Mouse (Mus musculus) G1E (cell line): ENCODE measurements at regions not wholly inside any gene's neighbourhood (a gene's known extent, or its start where the extent isn't known, plus 50 kb on each side); places are given as distances from the start of the nearest gene placed in this dataset.

Experiments used
- ATAC-seq: 2 replicates; pipeline ENCODE4 v1.8.0; 2016; ENCODE audit warnings: mild to moderate bottlenecking; ENCODE audit not compliant: insufficient number of reproducible peaks, poor library complexity, low FRiP score, severe bottlenecking; ENCODE audit errors: extremely low read depth
- DNase-seq: peaks from one replicate; pipeline ENCODE4 v3.0.0; 2012; ENCODE audit warnings: low spot score
- H3K27me3 ChIP-seq: 2 replicates; pipeline ENCODE4 v1.6.1; 2012; ENCODE audit warnings: mild to moderate bottlenecking, low read length, inconsistent platforms; ENCODE audit not compliant: insufficient read depth
- H3K36me3 ChIP-seq: replicated peaks from 2 replicates; pipeline ENCODE3; 2012; ENCODE audit warnings: mild to moderate bottlenecking, inconsistent platforms
- H3K4me1 ChIP-seq: 2 replicates; pipeline ENCODE4 v1.6.1; 2012; ENCODE audit warnings: low read depth, low read length, inconsistent platforms, mixed read lengths; ENCODE audit not compliant: insufficient read depth
- H3K4me3 ChIP-seq: 2 replicates; pipeline ENCODE4 v1.5.1; 2012; ENCODE audit warnings: low read depth, mild to moderate bottlenecking, inconsistent platforms, low read length, moderate library complexity, mixed read lengths
- H3K9me3 ChIP-seq: replicated peaks from 2 replicates; pipeline ENCODE4 v1.6.1; 2012; ENCODE audit warnings: inconsistent platforms
- CTCF ChIP-seq: IDR thresholded peaks from 2 replicates; pipeline ENCODE4 v1.5.1; 2012; ENCODE audit warnings: low read depth, low read length, inconsistent platforms, mixed read lengths
- GATA1 ChIP-seq: IDR thresholded peaks from 2 replicates; pipeline ENCODE4 v1.6.1; 2012; ENCODE audit warnings: borderline replicate concordance, low read length, inconsistent platforms, mixed read lengths
- GATA2 ChIP-seq: IDR thresholded peaks from 2 replicates; pipeline ENCODE4 v1.6.1; 2012; ENCODE audit warnings: low read depth, low read length, inconsistent platforms, borderline replicate concordance
- POLR2AphosphoS5 ChIP-seq: IDR thresholded peaks from 2 replicates; pipeline ENCODE4 v1.6.1; 2012; ENCODE audit warnings: low read depth, low read length, inconsistent platforms; ENCODE audit not compliant: insufficient replicate concordance
- TAL1 ChIP-seq: conservative IDR thresholded peaks from 2 replicates; pipeline ENCODE4 v1.6.1; 2012; ENCODE audit warnings: low read depth, low read length, inconsistent platforms, mixed read lengths

GRCm38 (mm10) chr13:103683169-103683568 is 91.2 kb downstream of the Srek1 start:
- H3K9me3 ChIP-seq, result no peaks in the 10 kb centered on the region
- no peak for ATAC-seq
- no peaks in the 10 kb centered on the region for H3K36me3 ChIP-seq
- no peak overlapping the region for H3K4me3 ChIP-seq
- no peaks in the 10 kb centered on the region for H3K4me1 ChIP-seq
- peaks cover 14% of the 10 kb centered on the region for H3K27me3 ChIP-seq
- TF ChIP-seq CTCF (no peak), GATA1 (no peak), GATA2 (no peak), TAL1 (no peak), POLR2AphosphoS5 (no peak)
- no peak for DNase-seq

GRCm38 (mm10) chr13:103680740-103681139 is 93.7 kb downstream of the Srek1 start:
- no peaks in the 10 kb centered on the region for H3K36me3 ChIP-seq
- ATAC-seq, result no peak
- H3K4me1 ChIP-seq, result no peaks in the 10 kb centered on the region
- no peak overlapping the region for H3K4me3 ChIP-seq
- no peak for DNase-seq
- no peaks in the 10 kb centered on the region for H3K9me3 ChIP-seq
- TF ChIP-seq GATA1, result no peak
- no peak for TF ChIP-seq POLR2AphosphoS5
- no peak for TF ChIP-seq TAL1
- TF ChIP-seq CTCF, result no peak
- no peak for TF ChIP-seq GATA2
- peaks cover 7% of the 10 kb centered on the region for H3K27me3 ChIP-seq

GRCm38 (mm10) chr13:103680052-103680451 is 94.4 kb downstream of the Srek1 start:
- H3K4me1 ChIP-seq, result no peaks in the 10 kb centered on the region
- no peak for ATAC-seq
- H3K36me3 ChIP-seq, result no peaks in the 10 kb centered on the region
- DNase-seq, result no peak
- H3K9me3 ChIP-seq, result no peaks in the 10 kb centered on the region
- peaks cover 7% of the 10 kb centered on the region for H3K27me3 ChIP-seq
- no peak overlapping the region for H3K4me3 ChIP-seq
- TF ChIP-seq GATA1 (no peak), TAL1 (no peak), CTCF (no peak), POLR2AphosphoS5 (no peak), GATA2 (no peak)

GRCm38 (mm10) chr13:103676831-103677230 is 97.6 kb downstream of the Srek1 start:
- no peak for TF ChIP-seq GATA1
- no peak for TF ChIP-seq CTCF
- no peak for TF ChIP-seq POLR2AphosphoS5
- TF ChIP-seq TAL1, result no peak
- no peak for TF ChIP-seq GATA2
- no peak for ATAC-seq
- H3K9me3 ChIP-seq, result no peaks in the 10 kb centered on the region
- H3K27me3 ChIP-seq, result peaks cover 7% of the 10 kb centered on the region
- no peak overlapping the region for H3K4me3 ChIP-seq
- no peaks in the 10 kb centered on the region for H3K4me1 ChIP-seq
- H3K36me3 ChIP-seq, result no peaks in the 10 kb centered on the region
- no peak for DNase-seq

GRCm38 (mm10) chr13:103676221-103676620 is 98.2 kb downstream of the Srek1 start:
- peaks cover 3% of the 10 kb centered on the region; the same call in 1 of the 2 replicates for H3K27me3 ChIP-seq
- no peak overlapping the region for H3K4me3 ChIP-seq
- ATAC-seq (no peak), DNase-seq (no peak)
- no peaks in the 10 kb centered on the region for H3K36me3 ChIP-seq
- H3K4me1 ChIP-seq, result no peaks in the 10 kb centered on the region
- no peaks in the 10 kb centered on the region for H3K9me3 ChIP-seq
- TF ChIP-seq TAL1 (no peak), CTCF (no peak), GATA2 (no peak), POLR2AphosphoS5 (no peak), GATA1 (no peak)

- Histone ChIP-seq H3K4me3 (no peak overlapping the region), H3K27me3 (no peaks in the 10 kb centered on the region), H3K9me3 (no peaks in the 10 kb centered on the region), H3K36me3 (no peaks in the 10 kb centered on the region), H3K4me1 (no peaks in the 10 kb centered on the region)
- TF ChIP-seq GATA2 (no peak), TAL1 (no peak), CTCF (no peak), POLR2AphosphoS5 (no peak), GATA1 (no peak)
- DNase-seq (no peak), ATAC-seq (no peak)
Observed at GRCm38 (mm10) chr13:103670611-103671010, 103.8 kb downstream of the Srek1 start.

- Histone ChIP-seq H3K4me3 (no peak overlapping the region), H3K27me3 (no peaks in the 10 kb centered on the region), H3K36me3 (no peaks in the 10 kb centered on the region), H3K4me1 (no peaks in the 10 kb centered on the region), H3K9me3 (no peaks in the 10 kb centered on the region)
- DNase-seq (no peak), ATAC-seq (no peak)
- TF ChIP-seq GATA1 (no peak), POLR2AphosphoS5 (no peak)
Observed at GRCm38 (mm10) chr13:103669856-103670255, 104.6 kb downstream of the Srek1 start.
